Mouse (Mus musculus) gastrocnemius, adult 2 months (tissue): ENCODE data around the gene Gpam. TPM values are rescaled to one million over a fixed set of nuclear protein-coding genes. Genes with fewer than 3 reads are reported as not detected.

Experiments
- DNase-seq: peaks from one replicate; pipeline ENCODE4 v3.0.0; 2022
- H3K27ac ChIP-seq: fragments of 200-600 bp; 2 replicates; pipeline ENCODE4 v1.8.1; 2022; ENCODE audit warnings: mild to moderate bottlenecking
- H3K4me3 ChIP-seq: fragments of 200-600 bp; 2 replicates; pipeline ENCODE4 v1.8.1; 2022; ENCODE audit warnings: mild to moderate bottlenecking, moderate library complexity
- CTCF ChIP-seq: fragments of 200-600 bp; IDR thresholded peaks from 2 replicates; pipeline ENCODE4 v1.8.1; 2022; ENCODE audit warnings: antibody characterized with exemption, mild to moderate bottlenecking, moderate library complexity
- intact Hi-C: fragments of 180-260 bp; cut with DNase I; formaldehyde crosslinking; loops from one replicate; pipeline ENCODE4 v1.15.1; 2025
- total RNA-seq, 2 experiments: library from RNA; stranded (reverse); gene quantifications; 2 replicates each; pipeline ENCODE4 v1.2.3; 2021

Gpam gene
- total RNA-seq, 2 experiments from 2014 or later = 69.0 to 124 TPM

GRCm38 (mm10) chr19:55061951-55062350, 65.1 kb downstream of the Gpam start:
- intact Hi-C loops = no loop called here
- TF ChIP-seq CTCF = peak; percentile 53
- no peak for DNase-seq
- Histone ChIP-seq H3K4me3 (no peak overlapping the region), H3K27ac (no peak overlapping the region)

GRCm38 (mm10) chr19:55061447-55061901, 65.6 kb downstream of the Gpam start:
- no peak for TF ChIP-seq CTCF
- no peak for DNase-seq
- intact Hi-C loops = no loop called here
- Histone ChIP-seq H3K4me3 (peak overlapping the region; percentile 46), H3K27ac (no peak overlapping the region)

GRCm38 (mm10) chr19:55060964-55061363, 66.1 kb downstream of the Gpam start:
- H3K27ac ChIP-seq = no peak overlapping the region
- TF ChIP-seq CTCF = peak; percentile 89
- H3K4me3 ChIP-seq = no peak overlapping the region
- peak; percentile 64 for DNase-seq
- intact Hi-C loops = no loop called here

- H3K27ac ChIP-seq = no peak overlapping the region
- no peak overlapping the region for H3K4me3 ChIP-seq
- no peak for DNase-seq
- intact Hi-C loops = no loop called here
- TF ChIP-seq CTCF = no peak
Observed at GRCm38 (mm10) chr19:55057483-55057882, 69.6 kb downstream of the Gpam start.

DNA sequence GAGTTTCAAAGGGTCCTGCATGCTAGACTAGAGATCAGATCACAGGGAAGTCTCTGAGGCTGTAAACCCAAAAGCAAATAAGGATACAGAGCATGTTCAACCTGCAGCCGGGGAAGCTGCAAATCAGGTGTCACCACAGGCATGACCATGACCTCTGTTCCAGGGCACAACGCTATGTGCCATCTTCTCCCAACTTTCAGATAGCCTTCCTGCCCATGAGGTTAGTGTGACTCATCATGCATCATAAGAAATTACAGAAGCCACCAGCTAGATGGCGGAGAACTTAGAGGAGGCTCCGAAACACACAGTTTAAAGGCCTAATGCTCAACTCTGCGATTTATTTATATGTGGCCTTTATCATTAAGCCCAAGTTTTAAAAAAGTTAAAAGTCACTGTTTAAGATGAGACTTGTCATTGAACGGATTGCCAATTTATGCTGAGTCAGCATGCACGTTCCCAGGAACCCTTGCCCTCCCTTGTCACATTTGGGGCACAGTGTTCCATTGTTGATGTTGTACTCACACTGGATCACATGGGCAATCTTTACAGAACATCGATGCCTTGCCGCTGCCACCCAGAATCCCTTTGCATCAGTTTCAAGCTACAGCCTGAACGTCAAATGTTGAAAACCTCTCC, 71.3 kb downstream of the Gpam start:
- no peak overlapping the region for H3K4me3 ChIP-seq
- no peak for TF ChIP-seq CTCF
- intact Hi-C loops = no loop called here
- no peak overlapping the region for H3K27ac ChIP-seq
- DNase-seq = no peak

DNA sequence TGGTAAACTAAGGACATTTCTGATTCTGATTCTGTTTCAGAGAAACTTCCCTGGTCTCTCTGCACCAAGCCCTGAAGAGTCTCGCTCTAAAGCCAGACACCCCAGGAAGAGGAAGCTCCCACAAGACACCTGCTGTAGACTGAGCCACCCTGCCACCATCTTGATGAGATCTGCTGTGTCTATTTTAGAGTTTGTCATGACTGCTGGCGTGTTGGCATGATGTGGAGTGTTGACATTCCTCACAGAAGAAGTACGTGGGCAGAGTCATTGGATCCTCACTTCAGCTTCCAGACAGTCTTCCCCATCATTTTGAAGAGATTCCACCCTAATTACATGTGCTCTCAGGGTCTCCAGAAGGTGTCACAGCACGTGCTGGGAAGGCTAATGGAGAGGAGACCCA, 73.9 kb downstream of the Gpam start:
- TF ChIP-seq CTCF = no peak
- Histone ChIP-seq H3K4me3 (no peak overlapping the region), H3K27ac (no peak overlapping the region)
- DNase-seq = no peak
- intact Hi-C loops = no loop called here

- no peak for TF ChIP-seq CTCF
- intact Hi-C loops = no loop called here
- no peak overlapping the region for H3K4me3 ChIP-seq
- H3K27ac ChIP-seq = no peak overlapping the region
- DNase-seq = no peak
Observed at GRCm38 (mm10) chr19:55037406-55037805, 89.6 kb downstream of the Gpam start.

DNA sequence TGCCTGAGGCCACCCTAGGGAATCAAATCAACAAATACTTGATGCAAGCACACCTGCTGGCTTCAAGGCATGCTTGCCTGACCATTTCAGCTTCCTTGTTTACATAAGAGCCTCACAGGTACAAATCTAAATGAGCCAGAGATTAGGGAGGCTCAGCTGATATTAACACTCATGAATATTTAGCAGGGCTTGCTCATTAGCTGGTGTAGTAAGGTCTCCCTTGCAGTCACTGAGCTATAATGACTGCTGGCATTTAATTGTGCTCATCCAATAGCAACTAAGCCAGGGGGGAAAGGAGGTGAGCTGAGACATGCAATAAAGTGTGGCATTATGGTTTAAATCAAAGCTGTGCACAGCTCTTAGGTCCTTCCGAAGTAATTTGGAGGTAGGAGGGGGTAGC, 108.2 kb downstream of the Gpam start:
- no peak overlapping the region for H3K4me3 ChIP-seq
- intact Hi-C loops = no loop called here
- no peak for DNase-seq
- TF ChIP-seq CTCF = no peak
- H3K27ac ChIP-seq = no peak overlapping the region

Other genes starting within 250 kb of the Gpam start
- gene Tectb, start 53.5 kb upstream of the Gpam start, total RNA-seq = not detected
- under 1 TPM; 0.15 to 0.39 TPM for gene Gucy2g, start 114.0 kb upstream of the Gpam start, total RNA-seq
- 1 to 10 TPM; 2.9 to 6.3 TPM for gene Acsl5, start 124.7 kb upstream of the Gpam start, total RNA-seq
- 10 to 100 TPM; 19.6 to 23.3 TPM for gene Zdhhc6, start 188.8 kb upstream of the Gpam start, total RNA-seq
- 10 to 100 TPM; 18.9 to 20.3 TPM for gene Vti1a, start 189.1 kb upstream of the Gpam start, total RNA-seq